9 mouse cellular contexts compared by ENCODE assay signal in the genomic region with DNA sequence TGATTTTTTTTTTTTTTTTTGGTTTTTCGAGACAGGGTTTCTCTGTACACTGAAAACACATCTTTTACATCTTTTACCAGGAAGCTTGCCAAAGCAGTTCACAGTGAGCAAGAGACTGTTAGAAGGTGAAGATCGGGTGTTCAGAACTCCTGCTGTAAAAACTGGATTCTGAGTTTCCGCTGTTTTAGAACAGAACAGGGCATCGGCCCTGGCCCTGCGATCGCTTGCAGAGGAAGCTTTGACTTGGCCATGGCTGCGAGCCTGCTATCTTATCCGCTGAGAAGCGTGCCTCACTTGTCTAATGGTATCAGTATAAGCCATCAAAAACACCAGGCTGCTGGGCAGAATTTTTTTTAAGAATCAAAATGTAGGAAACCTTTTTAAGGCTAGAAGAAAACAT. TPM values are rescaled to one million over a fixed set of nuclear protein-coding genes. Genes with fewer than 3 reads are reported as not detected.
DNase-seq lines count a peak whose midpoint lies in the region; ATAC-seq lines count a peak whose summit lies in the region.
"Had no signal": no experiment of that assay in that cellular context is flagged by ENCODE, and none has a peak within 500 bp of the region (broad histone marks: within the 10 kb centered on the region; RNA-seq: fewer than 3 reads in every experiment).

No protein-coding gene starts in this region.

- H3K27me3 ChIP-seq in hindbrain, embryonic 12.5 days, result no peaks in the 10 kb centered on the region

- H3K4me2 ChIP-seq in hindbrain, embryonic 12.5 days (replicated peaks), result peak overlapping the region; percentile 64

- ATAC-seq in hindbrain, embryonic 12.5 days (ENCODE audit: low FRiP score), result no peak

- peak; percentile 16 for DNase-seq in adrenal gland, postnatal 14 days
- no peak for DNase-seq in adrenal gland, postnatal 4 days (ENCODE audit: low spot score in 2 of 2)
- DNase-seq in thymus, postnatal 14 days, result peak; percentile 20
- no peak for DNase-seq in thymus, adult 18-20 months
- peak; percentile 12 for DNase-seq in lung, postnatal 10 days
- no peak for DNase-seq in gastrocnemius, postnatal 4 days (ENCODE audit: low spot score in 2 of 2)
- DNase-seq in thymus, postnatal 10 days (ENCODE audit: low spot score in 2 of 2), result no peak

- 76% methylated on average over 9 of the region's 9 CpGs for WGBS in hindbrain, embryonic 12.5 days

- no peaks in the 10 kb centered on the region for H3K9me3 ChIP-seq in hindbrain, embryonic 12.5 days (replicated peaks)

- no peak overlapping the region; the same call in 1 of the 2 replicates for H3K4me3 ChIP-seq in hindbrain, embryonic 12.5 days

- H3K27ac ChIP-seq in hindbrain, embryonic 12.5 days, result peak overlapping the region; percentile 95

- peaks cover 41% of the 10 kb centered on the region for H3K4me1 ChIP-seq in hindbrain, embryonic 12.5 days

- H3K9ac ChIP-seq in hindbrain, embryonic 12.5 days, result peak overlapping the region; percentile 88

- H3K36me3 ChIP-seq in hindbrain, embryonic 12.5 days, result peaks cover 34% of the 10 kb centered on the region

RNA-seq across cellular contexts. Expression of a gene that starts 1.2 kb away (rescaled TPM):
- total RNA-seq in adrenal gland, postnatal 14 days (2021), result 136 and 140 TPM in 2 replicates
- 10 to 100 TPM; 79.6 to 83.9 TPM for total RNA-seq in adrenal gland, postnatal 4 days (2021)
- polyA plus RNA-seq in hindbrain, embryonic 12.5 days (2016; fragmentation: Nextera tagmentation; extraction: Ambion mirVana), result 124 and 130 TPM in 2 replicates
- total RNA-seq in gastrocnemius, postnatal 4 days (2021), result 10 to 100 TPM; 86.8 to 91.1 TPM

RNA-seq across cellular contexts. Expression of a gene that starts 11.2 kb away (rescaled TPM):
- not detected in 2 replicates for total RNA-seq in adrenal gland, postnatal 14 days (2021)
- total RNA-seq in adrenal gland, postnatal 4 days (2021), result not detected
- not detected in 2 replicates for polyA plus RNA-seq in hindbrain, embryonic 12.5 days (2016; fragmentation: Nextera tagmentation; extraction: Ambion mirVana)
- not detected for total RNA-seq in gastrocnemius, postnatal 4 days (2021)

RNA-seq across cellular contexts. Expression of a gene that starts 24.3 kb away (rescaled TPM):
- not detected in 2 replicates for total RNA-seq in adrenal gland, postnatal 14 days (2021)
- total RNA-seq in adrenal gland, postnatal 4 days (2021), result under 1 TPM in 1 of 2 experiments, not detected in 1; 0.81 TPM
- 0.10 TPM in 1 of 2 replicates, not detected in the other for polyA plus RNA-seq in hindbrain, embryonic 12.5 days (2016; fragmentation: Nextera tagmentation; extraction: Ambion mirVana)
- total RNA-seq in gastrocnemius, postnatal 4 days (2021), result not detected

RNA-seq across cellular contexts. Expression of a gene that starts 39.3 kb away (rescaled TPM):
- not detected in 2 replicates for total RNA-seq in adrenal gland, postnatal 14 days (2021)
- total RNA-seq in adrenal gland, postnatal 4 days (2021), result not detected
- polyA plus RNA-seq in hindbrain, embryonic 12.5 days (2016; fragmentation: Nextera tagmentation; extraction: Ambion mirVana), result not detected in 2 replicates
- total RNA-seq in gastrocnemius, postnatal 4 days (2021), result not detected
- total RNA-seq: hematopoietic stem cell, adult 5-6 weeks had no signal

RNA-seq across cellular contexts. Expression of a gene that starts 52.1 kb away (rescaled TPM):
- 67.8 and 79.4 TPM in 2 replicates for total RNA-seq in adrenal gland, postnatal 14 days (2021)
- total RNA-seq in adrenal gland, postnatal 4 days (2021), result 10 to 100 TPM; 78.2 to 91.7 TPM
- polyA plus RNA-seq in hindbrain, embryonic 12.5 days (2016; fragmentation: Nextera tagmentation; extraction: Ambion mirVana), result 62.9 and 70.8 TPM in 2 replicates
- 10 to 100 TPM; 53.7 to 65.8 TPM for total RNA-seq in gastrocnemius, postnatal 4 days (2021)

Comparison
In these comparisons a context has a peak if more than half of its experiments do, and no peak if none do; other contexts are left out.
1. DNase-seq: peak in adrenal gland, postnatal 14 days (single experiment), thymus, postnatal 14 days (single experiment) and lung, postnatal 10 days (single experiment); none in adrenal gland, postnatal 4 days (0 of 2), thymus, adult 18-20 months (0 of 2), gastrocnemius, postnatal 4 days (0 of 2) and thymus, postnatal 10 days (0 of 2).